Mouse (Mus musculus): ENCODE measurements around the gene Mtf1. TPM values are rescaled to one million over a fixed set of nuclear protein-coding genes. Genes with fewer than 3 reads are reported as not detected.

The Mtf1 gene
- total RNA-seq, 2 experiments from 2014 or later, result 11.1 to 12.1 TPM

GRCm38 (mm10) chr4:124796913-124797312 lies 5.0 kb upstream of the Mtf1 start:
- DNase-seq (ENCODE audit: low spot score), result no peak

DNA sequence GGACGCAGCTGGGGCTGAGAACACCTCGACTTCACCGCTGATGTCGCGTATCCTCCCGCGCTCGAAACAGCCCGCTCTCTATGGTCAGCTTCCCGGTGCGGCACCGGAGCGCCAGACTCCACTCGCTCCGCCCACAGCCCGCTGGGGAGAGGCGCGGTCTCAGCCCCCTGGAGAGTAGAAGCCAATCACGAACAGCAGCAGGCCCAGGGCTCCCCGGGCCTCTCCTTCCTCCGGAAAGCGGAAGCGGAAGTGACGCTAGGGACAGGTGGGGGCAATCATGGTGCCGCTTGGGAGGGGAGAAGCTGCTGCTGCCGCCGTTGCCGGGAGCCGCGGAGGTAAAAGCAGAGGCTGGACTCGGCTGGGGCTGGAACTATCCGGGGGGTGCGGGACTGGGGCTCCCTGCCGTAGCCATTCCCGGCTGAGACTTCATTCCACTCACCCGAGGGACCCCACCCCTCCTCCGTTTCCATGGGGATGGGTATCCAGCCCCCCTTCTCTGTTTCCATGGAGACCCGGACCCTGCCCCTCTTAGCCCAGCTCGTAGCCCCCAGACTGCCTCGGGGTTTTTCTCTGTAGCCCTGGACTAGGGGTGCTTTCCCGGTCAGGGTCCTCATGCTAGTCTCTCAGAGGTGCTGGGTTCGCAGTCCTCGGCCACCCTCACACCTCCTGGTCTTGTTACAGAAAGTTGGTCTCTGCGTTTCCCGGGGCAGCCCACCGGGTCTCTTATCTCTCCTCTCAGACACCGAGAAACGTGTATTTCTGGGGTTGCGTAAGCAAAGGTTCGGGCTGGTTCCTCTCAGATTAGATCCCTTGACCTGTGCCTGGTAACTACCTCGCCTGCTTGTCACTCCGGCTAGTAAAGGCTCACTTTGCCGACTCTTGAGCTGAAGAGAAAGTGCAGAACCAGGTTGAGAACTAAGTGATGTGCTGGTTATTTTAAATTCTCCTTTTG lies 681 bp downstream of the Mtf1 start:
- peak; percentile 98 for DNase-seq (ENCODE audit: low spot score)

DNA sequence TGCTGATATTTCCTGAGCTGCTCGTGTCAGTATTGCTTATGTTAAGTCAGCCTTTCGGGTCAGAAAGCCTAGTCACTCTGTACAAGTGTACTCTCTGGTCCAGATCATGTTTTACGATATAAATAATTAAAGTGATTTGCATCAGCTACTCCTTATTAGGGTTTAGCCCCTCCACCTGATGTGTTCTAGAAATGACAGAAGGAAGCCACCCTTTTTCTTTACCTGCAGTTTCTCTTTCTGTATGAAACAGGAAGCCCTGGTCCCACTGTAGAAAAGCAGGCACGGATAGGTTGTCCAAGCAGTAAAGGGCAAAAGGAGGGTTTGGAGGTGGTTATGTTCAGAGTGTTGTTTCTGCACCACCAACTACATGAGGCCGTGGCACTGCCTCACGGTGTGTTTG lies 1.5 kb downstream of the Mtf1 start:
- DNase-seq (ENCODE audit: low spot score), result no peak

DNA sequence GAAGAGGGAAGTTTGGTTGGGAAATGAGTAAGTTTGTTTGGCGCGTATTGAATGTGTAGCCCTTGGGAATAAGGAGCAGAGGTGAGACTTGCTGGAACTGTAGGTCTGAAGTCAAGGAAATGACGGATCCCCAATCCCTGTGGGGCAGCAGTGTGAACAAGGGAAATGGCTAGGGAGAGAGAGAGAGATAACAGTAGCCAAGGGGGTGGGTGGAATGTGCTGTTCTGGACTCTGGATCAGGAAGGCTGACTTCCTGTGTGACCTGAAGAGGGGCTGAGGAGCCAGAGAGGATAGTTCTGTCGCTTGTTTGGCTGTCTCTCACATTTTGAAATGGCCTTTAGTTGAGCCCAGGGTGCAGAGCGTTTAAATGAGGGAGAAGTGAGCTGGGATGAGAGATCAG lies 6.6 kb downstream of the Mtf1 start:
- no peak for DNase-seq (ENCODE audit: low spot score)

- DNase-seq (ENCODE audit: low spot score), result no peak
These were observed 7.4 kb downstream of the Mtf1 start for GRCm38 (mm10) chr4:124809136-124809883.

- no peak for DNase-seq (ENCODE audit: low spot score)
These were observed 8.2 kb downstream of the Mtf1 start for GRCm38 (mm10) chr4:124810056-124810455.

DNA sequence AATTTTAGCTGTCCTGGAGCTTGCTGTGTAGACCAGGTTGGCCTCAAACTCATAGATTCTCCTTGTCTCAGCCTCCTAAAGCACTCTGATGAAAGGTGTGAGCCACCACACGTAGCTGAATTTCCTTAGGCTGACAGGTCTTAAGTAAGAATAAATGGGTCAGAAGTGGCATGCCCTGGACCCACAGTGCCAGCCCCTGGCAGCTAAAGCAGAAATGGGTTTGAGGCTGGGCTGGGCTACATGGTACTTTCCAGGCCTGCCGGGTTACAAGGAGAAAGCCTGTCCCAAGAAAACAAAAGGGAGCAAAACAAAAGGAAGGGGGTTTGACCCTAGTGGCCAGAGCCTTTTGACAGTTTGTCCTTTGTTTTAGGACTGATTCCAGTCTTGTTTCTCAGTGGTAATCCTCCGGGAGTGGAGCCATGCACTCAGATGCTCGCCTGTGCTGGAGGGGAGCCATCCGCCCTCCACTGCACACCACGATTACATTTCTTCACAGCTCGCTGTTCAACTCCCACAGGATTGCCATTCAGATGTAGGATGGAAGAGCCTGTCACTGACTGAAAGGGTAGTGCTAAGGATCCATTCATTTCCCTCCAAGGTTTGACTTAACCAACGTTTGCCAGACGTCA lies 9.6 kb downstream of the Mtf1 start:
- DNase-seq (ENCODE audit: low spot score), result no peak

- DNase-seq (ENCODE audit: low spot score), result peak; percentile 26
These were observed 14.0 kb downstream of the Mtf1 start for GRCm38 (mm10) chr4:124815901-124816300.

- no peak for DNase-seq (ENCODE audit: low spot score)
These were observed 15.9 kb downstream of the Mtf1 start for GRCm38 (mm10) chr4:124817803-124818202.

- no peak for DNase-seq (ENCODE audit: low spot score)
These were observed 16.9 kb downstream of the Mtf1 start for GRCm38 (mm10) chr4:124818832-124819231.

- DNase-seq (ENCODE audit: low spot score), result no peak
These were observed 23.1 kb downstream of the Mtf1 start for GRCm38 (mm10) chr4:124824967-124825366.

GRCm38 (mm10) chr4:124825371-124825965 lies 23.6 kb downstream of the Mtf1 start:
- no peak for DNase-seq (ENCODE audit: low spot score)

- DNase-seq (ENCODE audit: low spot score), result no peak
These were observed 27.8 kb downstream of the Mtf1 start for GRCm38 (mm10) chr4:124829671-124830070.

DNA sequence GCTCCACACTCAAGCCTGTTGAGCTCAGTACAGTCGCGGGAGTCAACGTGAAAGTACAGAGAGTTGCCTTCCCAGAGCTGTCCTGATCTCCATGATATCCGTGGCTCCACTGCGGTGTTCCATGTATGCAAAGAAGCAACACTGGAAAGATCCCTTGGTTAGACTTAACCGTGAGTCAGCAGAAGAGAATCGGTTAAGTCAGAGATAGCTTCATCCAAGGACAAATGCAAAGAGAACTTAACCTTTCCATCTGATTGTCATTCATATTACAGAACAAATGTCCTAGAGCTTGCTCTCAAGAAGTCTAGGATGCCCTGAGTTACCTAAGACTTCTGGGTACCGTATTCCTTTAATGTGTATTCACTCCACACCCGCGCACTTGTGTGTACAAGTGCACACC lies 30.9 kb downstream of the Mtf1 start:
- no peak for DNase-seq (ENCODE audit: low spot score)

- DNase-seq (ENCODE audit: low spot score), result no peak
These were observed 36.3 kb downstream of the Mtf1 start for GRCm38 (mm10) chr4:124838035-124838700.

DNA sequence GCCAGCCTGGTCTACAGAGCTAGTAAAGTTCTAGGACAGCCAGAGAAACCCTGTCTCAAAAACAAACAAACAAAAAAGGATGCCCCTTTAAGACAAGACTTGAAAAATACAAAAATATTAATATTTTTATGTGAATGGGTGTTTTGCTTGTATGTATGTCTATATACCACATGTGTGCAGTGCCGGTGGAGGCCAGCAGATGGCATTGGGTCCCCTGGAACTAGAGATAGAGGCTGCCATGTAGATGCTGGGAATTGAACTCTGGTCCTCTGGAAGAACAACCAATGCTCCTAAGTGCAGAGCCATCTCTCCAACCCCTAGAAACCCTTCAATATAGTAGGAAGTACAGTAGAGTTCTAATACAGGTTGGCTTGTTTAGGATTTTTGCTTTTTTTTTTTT lies 39.1 kb downstream of the Mtf1 start:
- no peak for DNase-seq (ENCODE audit: low spot score)

GRCm38 (mm10) chr4:124843493-124843892 lies 41.6 kb downstream of the Mtf1 start:
- DNase-seq (ENCODE audit: low spot score), result no peak

- peak; percentile 78 for DNase-seq (ENCODE audit: low spot score)
These were observed 45.7 kb downstream of the Mtf1 start for GRCm38 (mm10) chr4:124847573-124847972.

GRCm38 (mm10) chr4:124849631-124850260 lies 47.8 kb downstream of the Mtf1 start:
- peak; percentile 17 for DNase-seq (ENCODE audit: low spot score)

- peak; percentile 92 for DNase-seq (ENCODE audit: low spot score)
These were observed 48.5 kb downstream of the Mtf1 start, which contains the start of gene Yrdc for GRCm38 (mm10) chr4:124850261-124850913. Yrdc (plus strand) TSS chr4:124850679.
